Mouse (Mus musculus) macrophage (primary cell): ENCODE measurements around the gene Epb41l4b. TPM values are rescaled to one million over a fixed set of nuclear protein-coding genes. Genes with fewer than 3 reads are reported as not detected.

Source experiments
- H3K27ac ChIP-seq: fragments of 350-480 bp; formaldehyde crosslinking; 2 replicates; pipeline ENCODE4 v1.9.0; 2021
- H3K36me3 ChIP-seq: fragments of 350-480 bp; formaldehyde crosslinking; 2 replicates; pipeline ENCODE4 v1.9.0; 2021; ENCODE audit errors: inconsistent target
- H3K4me3 ChIP-seq: fragments of 350-480 bp; formaldehyde crosslinking; 2 replicates; pipeline ENCODE4 v1.9.0; 2021; ENCODE audit errors: inconsistent target
- H3K79me2 ChIP-seq: fragments of 350-480 bp; formaldehyde crosslinking; 2 replicates; pipeline ENCODE4 v1.9.0; 2021; ENCODE audit errors: inconsistent target
- WGBS: methylation state at CpG from one replicate; pipeline ENCODE4 v1.1.7; 2026; ENCODE audit warnings: inconsistent platforms; ENCODE audit not compliant: missing documents; 5-methylcytosine and 5-hydroxymethylcytosine counted together
- polyA plus RNA-seq: library from polyadenylated mRNA; stranded (reverse); fragments of 250-400 nt; gene quantifications from 3 replicates; pipeline ENCODE4 v1.2.4, GENCODE M21; 2018; ENCODE audit warnings: inconsistent platforms

Epb41l4b gene
- polyA plus RNA-seq, 1 experiment from 2014 or later: not detected

DNA sequence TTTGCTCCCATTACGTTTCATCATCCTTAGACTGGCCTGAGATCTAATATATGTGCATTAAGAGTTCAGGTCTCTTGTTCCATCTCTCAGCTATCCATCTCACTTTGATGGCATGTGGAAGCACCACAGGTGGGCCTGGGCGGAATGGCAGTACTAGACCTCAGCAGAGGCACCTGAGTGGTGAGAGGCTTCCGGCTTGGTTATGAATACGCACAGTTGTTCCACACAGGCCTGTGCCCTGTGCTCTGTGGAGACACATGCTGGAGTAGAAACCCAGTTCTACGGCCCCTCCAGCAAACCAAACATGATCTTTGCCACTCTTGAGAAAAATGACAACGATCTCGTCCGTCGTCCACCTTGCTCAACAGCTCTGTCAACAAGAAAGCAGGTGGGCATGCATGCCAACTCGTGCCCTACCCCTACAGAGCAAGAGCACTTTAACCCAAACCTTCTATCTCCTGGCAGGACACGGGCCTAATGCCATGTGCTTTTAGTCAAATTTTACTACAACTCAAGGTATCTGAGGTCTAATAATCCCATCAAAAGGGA lies 31.2 kb downstream of the Epb41l4b start:
- Histone ChIP-seq H3K79me2 (no peaks in the 10 kb centered on the region), H3K27ac (no peak overlapping the region), H3K4me3 (no peak overlapping the region), H3K36me3 (no peaks in the 10 kb centered on the region)
- WGBS: 83% methylated on average over 11 of the region's 11 CpGs

DNA sequence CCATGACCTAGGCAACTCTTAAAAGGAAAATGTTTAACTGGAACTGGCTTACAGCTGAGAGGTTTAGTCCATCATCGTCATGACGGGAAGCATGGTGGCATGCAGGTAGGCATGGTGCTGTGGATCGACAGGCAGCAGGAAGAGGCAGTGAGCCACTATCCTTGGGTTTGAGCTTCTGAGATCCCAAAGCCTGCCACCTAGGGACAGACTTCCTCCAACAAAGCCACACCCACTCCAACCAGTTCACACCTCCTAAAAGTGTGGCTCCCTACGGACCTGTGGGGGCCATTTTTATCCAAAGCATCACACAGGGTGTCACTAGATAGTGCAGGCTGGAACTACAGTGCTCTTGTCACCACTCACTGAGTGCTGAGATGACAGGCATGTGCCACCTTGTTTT lies 31.8 kb downstream of the Epb41l4b start:
- no peaks in the 10 kb centered on the region for H3K79me2 ChIP-seq
- H3K27ac ChIP-seq: no peak overlapping the region
- H3K4me3 ChIP-seq: no peak overlapping the region
- 85% methylated on average over 4 of the region's 4 CpGs for WGBS
- no peaks in the 10 kb centered on the region for H3K36me3 ChIP-seq

DNA sequence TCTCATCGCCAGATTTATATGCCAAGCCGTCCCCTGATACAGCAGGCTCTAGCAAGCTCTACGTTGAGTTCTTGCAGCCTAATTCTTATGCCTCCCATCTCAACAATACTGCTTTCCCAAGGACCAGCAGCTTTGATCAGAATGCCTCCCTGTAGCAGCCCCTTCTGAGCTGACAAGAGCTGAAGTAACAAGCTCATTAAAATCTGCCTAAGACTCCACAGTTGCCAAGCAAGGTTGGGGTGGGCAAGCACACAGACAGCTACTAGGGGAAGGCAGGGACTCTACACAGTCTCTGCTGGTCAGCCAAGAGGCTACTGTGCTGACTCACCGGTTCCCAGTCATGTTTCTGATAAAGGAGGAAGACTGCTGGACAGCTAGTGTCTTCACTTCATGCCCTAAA lies 33.7 kb downstream of the Epb41l4b start:
- WGBS: 61% methylated on average over 4 of the region's 4 CpGs
- Histone ChIP-seq H3K79me2 (no peaks in the 10 kb centered on the region), H3K36me3 (no peaks in the 10 kb centered on the region), H3K27ac (no peak overlapping the region), H3K4me3 (no peak overlapping the region)

DNA sequence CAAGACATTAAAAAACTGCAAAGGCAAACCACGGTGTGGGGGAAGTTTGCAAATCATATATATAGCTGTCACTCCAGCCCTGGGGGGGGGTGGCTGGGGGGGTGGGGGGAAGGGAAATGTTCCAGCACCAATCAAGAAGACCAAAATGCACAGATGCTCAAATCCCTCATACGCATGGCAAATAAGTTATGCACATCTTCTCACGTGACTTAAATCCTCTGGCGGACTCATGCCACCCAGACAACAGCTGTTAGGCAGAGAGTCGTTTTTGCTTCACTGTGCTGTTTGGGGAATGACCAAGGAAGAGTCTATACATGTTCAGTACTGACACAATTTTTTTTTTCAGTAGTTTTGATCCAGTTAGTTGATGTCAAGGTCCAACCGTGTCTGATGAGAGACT lies 37.9 kb downstream of the Epb41l4b start:
- Histone ChIP-seq H3K79me2 (no peaks in the 10 kb centered on the region), H3K4me3 (no peak overlapping the region), H3K27ac (no peak overlapping the region), H3K36me3 (no peaks in the 10 kb centered on the region)
- 46% methylated on average over 6 of the region's 6 CpGs for WGBS

DNA sequence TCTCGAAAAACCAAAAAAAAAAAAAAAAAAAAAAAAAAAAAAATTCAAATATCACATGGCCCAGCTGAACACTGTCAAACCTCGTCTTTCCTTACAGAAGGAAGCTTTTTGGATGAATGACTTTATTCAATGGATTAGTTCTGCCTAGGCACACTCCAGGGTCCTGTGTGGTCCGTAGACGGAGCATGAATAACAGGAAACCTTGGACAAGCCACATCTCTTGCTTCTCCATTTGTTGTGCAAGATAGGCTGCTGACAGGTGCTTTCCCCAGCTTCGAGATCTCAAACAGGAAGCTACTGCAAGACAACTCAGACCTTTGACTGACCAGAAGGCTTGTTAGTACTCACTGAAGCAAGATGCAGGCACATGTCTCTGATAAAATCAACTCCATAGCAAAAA lies 39.4 kb downstream of the Epb41l4b start:
- no peak overlapping the region for H3K4me3 ChIP-seq
- no peaks in the 10 kb centered on the region for H3K36me3 ChIP-seq
- H3K27ac ChIP-seq: no peak overlapping the region
- no peaks in the 10 kb centered on the region for H3K79me2 ChIP-seq
- WGBS: 10% methylated on average over 4 of the region's 5 CpGs

DNA sequence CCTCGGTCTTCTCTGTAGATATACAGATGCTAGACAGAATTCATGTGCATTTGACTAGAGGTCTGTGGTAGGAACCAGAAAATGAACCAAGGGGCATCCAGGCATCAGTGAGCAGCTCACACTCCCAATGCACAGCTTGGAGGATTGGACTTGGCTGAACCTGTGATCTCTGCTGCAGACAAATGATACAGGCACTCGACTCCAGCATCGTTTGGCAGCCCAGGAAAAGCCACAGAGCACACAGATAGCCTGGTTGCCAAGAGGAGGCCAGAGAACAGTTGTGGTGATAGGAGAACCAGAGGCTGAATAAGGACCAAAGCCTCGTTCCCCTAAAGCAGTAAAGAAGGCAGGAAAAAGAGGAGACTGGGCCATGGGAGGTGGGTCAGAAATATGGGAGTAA lies 42.1 kb downstream of the Epb41l4b start:
- WGBS: 80% methylated on average over 4 of the region's 4 CpGs
- no peaks in the 10 kb centered on the region for H3K79me2 ChIP-seq
- H3K27ac ChIP-seq: no peak overlapping the region
- H3K36me3 ChIP-seq: no peaks in the 10 kb centered on the region
- H3K4me3 ChIP-seq: no peak overlapping the region

DNA sequence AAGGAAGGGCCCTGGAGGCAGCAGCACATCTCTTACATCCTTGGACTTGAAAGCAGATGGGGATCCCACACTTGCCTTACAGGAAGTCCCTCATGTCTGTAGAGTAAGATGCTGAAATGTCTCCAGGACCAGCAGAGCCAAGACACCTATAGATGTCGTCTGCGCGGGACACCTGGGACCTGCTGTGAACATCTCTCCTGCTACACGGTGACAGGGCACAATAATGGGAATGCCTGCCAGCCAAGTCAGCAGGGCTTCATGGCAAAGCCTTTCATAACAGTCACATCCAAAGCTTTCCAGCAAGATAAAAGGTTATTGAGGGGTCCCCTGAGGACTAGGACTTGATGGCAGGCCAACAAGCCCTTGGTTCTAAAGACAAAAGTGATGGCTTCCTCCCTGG lies 45.8 kb downstream of the Epb41l4b start:
- WGBS: 89% methylated on average over 4 of the region's 4 CpGs
- Histone ChIP-seq H3K36me3 (no peaks in the 10 kb centered on the region), H3K27ac (no peak overlapping the region), H3K79me2 (no peaks in the 10 kb centered on the region), H3K4me3 (no peak overlapping the region)

DNA sequence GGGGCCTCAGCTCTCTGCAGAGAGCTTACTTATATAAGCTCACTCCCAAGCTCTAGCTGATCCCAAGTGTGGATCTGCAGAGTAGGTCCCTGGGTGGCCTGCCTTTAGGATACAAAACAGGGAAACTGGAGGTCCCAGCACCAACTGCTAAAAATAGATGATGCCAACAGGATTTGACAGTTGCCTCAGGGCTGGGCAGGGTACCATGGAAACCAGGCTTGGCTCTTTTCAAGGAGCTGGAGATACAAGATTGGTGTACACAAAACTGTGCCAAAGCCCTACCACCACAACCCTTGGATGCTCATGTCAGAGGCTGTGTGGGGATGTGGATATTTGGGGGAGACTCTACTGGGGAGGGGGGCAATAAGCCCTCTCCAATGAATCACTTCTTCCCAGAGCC lies 47.7 kb downstream of the Epb41l4b start:
- Histone ChIP-seq H3K4me3 (no peak overlapping the region), H3K79me2 (no peaks in the 10 kb centered on the region), H3K27ac (no peak overlapping the region), H3K36me3 (no peaks in the 10 kb centered on the region)

DNA sequence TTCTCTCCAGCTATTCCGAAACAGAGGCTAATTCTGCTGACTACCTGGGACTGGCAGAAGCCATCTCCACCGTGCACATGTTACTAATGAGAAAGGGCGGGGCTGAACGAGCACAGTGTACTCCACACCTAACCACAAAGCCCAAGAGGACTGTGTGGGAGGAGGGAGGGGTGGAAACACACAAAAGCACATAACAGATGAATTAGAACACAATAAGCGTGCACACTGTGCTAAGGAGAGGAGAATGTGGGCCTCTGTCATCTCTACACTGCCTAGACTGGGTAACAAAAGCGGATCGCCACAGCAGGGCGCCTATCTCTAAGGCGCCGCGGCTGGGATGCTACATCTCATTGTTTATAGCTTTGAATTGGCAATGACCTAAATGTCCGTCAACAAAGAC lies 51.9 kb downstream of the Epb41l4b start:
- Histone ChIP-seq H3K79me2 (no peaks in the 10 kb centered on the region), H3K36me3 (no peaks in the 10 kb centered on the region), H3K4me3 (no peak overlapping the region), H3K27ac (no peak overlapping the region)
- 56% methylated on average over 12 of the region's 12 CpGs for WGBS

DNA sequence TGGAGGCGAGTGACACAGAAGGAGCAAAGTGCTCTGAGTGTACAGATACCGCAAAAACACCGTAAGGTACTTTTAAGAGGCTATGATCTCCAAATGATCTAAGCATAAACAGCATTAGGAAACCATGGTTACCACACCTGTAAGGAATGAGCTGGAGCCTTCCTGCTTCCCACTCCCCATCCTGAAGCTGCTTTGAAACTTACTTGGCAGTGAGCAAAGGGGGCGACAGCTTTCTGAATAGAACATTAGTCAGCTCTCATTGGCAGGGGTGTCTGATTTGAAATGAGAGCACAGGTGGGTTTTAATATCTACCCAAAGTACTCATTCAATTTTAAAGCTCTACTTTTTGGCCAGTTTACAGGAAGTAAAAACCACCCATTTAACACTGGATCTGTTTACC lies 54.9 kb downstream of the Epb41l4b start:
- Histone ChIP-seq H3K4me3 (no peak overlapping the region), H3K79me2 (no peaks in the 10 kb centered on the region), H3K27ac (no peak overlapping the region), H3K36me3 (no peaks in the 10 kb centered on the region)
- 92% methylated on average over 4 of the region's 4 CpGs for WGBS

DNA sequence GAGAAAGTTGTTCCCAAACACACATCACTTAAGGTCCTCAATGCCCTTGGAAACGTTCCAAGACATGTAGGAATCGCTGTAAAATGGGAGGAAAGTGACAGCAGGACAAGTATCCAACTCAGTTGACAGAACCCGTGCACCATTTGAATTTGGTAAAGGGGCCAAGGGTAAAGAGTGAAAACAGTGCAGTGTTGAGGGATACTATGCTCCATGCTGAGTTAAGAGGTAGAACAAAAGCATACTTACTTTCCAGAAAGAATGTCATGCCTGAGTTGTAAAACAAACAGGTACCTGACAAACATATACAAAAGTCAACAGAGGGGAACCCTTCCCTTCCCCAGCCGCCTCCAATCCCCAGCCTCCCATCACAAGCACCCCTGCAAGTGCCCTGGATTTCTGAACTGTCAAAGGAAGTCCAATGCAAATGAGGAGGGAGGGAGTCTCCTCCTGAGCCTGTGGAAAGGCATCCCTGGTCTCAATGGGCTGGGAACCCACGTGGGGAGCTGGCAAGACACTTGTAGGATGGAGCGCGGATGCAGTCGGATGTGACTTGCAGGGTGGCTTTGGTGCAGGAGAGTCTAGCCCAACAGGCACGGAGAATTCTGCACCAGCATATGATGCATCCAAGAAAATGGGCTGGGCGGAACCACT lies 57.4 kb downstream of the Epb41l4b start:
- H3K36me3 ChIP-seq: no peaks in the 10 kb centered on the region
- no peaks in the 10 kb centered on the region for H3K79me2 ChIP-seq
- H3K4me3 ChIP-seq: no peak overlapping the region
- WGBS: 93% methylated on average over 10 of the region's 10 CpGs
- H3K27ac ChIP-seq: no peak overlapping the region

DNA sequence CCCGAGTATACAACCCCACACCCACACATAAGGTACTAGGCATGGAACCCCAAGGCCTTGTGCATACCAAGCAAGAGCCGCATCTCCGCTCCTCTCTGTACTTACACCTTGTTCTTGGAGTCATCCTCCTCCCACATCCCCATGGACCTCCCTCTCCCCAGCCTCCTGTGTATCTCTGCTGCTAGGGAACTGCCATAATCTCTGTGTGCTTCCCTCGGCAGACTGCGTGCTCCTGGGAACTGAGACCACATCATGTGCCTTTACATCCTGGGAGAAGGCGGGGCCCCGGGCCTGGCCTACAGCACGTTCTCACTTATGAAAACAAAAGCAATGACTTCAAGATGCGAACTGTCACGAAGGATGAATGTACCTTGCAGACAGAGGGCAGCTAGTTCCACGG lies 59.6 kb downstream of the Epb41l4b start:
- Histone ChIP-seq H3K4me3 (no peak overlapping the region), H3K79me2 (no peaks in the 10 kb centered on the region), H3K27ac (no peak overlapping the region), H3K36me3 (no peaks in the 10 kb centered on the region)
- WGBS: 91% methylated on average over 11 of the region's 11 CpGs

DNA sequence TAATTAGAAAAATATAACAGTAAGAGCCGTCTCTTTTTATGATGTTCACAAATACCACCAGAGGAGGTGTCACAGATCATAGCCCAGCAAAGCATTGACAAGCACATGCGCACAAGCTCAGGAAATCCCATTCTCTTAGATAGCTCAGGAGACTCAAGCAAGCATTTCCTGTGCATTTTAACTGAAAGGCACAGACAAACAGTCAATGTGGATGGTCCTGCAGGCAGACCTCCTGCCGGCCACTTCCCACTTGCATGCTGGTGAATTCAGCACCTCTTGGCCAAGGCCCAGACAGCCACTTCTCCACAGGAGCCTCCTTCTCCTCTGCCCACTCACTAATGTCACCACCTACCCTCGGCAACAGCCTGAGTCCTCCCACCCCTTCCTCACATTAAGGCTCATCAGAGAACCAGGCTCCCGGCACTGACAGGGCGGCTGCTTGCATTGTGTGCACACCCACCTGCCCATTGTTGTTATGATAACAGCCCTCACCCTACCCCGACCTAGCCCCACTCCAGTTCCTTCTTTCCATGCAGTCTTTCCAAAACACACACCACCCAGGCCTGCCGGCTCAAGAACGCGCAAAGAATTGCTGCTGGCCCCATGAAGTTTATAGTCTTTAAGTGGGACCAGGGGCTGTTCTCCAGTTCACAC lies 60.3 kb downstream of the Epb41l4b start:
- no peak overlapping the region for H3K4me3 ChIP-seq
- 48% methylated on average over 9 of the region's 10 CpGs for WGBS

DNA sequence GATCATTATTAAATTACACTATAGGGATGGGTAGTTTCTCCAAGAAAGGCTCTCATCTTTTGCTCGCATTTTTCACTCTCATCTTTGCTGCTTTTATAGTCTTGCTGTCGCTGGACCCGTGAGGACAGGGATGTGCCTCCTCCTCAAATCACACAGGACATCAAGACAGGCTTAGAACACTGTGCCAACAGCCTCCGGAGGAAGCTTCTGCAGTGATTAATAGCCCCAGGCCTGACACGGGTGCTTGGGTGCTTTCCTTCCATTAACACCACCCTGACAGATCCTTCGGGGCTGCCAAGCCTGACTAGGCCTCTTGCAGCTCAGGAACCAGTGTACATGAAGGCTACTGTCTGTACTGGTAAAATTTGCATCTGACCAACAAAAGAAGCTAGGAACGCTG lies 61.8 kb downstream of the Epb41l4b start:
- 71% methylated on average over 7 of the region's 7 CpGs for WGBS

More for the DNA sequence above, 60.3 kb downstream of the Epb41l4b start:
- no peaks in the 10 kb centered on the region for H3K79me2 ChIP-seq
- no peaks in the 10 kb centered on the region for H3K36me3 ChIP-seq
- H3K27ac ChIP-seq: no peak overlapping the region

DNA sequence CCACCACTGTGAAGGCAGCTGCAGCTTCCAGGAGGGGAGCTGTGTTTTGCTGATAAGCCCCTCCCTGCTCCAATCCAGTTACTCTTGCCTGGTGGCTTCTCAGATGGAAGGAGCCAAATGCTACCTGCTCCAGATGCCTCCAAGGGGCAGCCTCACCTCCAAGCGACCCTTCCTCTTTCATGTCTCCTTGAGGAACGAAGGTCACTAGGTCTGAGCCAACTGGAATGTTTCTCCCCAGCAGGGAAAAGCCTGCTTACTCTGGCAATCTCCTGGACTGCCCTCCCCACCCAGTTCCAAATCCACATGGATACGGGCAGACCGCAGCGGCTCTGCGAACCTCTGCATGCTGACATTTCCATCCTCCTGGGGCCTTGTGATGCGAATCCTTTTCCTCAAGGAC lies 69.4 kb downstream of the Epb41l4b start:
- whole genome bisulfite sequencing: 84% methylated on average over 7 of the region's 7 CpGs
- Histone ChIP-seq H3K79me2 (no peaks in the 10 kb centered on the region), H3K27ac (no peak overlapping the region), H3K36me3 (no peaks in the 10 kb centered on the region), H3K4me3 (no peak overlapping the region)

More for the DNA sequence above, 61.8 kb downstream of the Epb41l4b start:
- Histone ChIP-seq H3K79me2 (no peaks in the 10 kb centered on the region), H3K27ac (no peak overlapping the region), H3K36me3 (no peaks in the 10 kb centered on the region), H3K4me3 (no peak overlapping the region)
